Mouse (Mus musculus) gastrocnemius, adult 18-20 months (tissue): Measurements from ENCODE around the gene Dgcr8. TPM values are rescaled to one million over a fixed set of nuclear protein-coding genes. Genes with fewer than 3 reads are reported as not detected.

Source experiments
- DNase-seq: peaks from one replicate; pipeline ENCODE4 v3.0.0; 2021; ENCODE audit warnings: low spot score
- total RNA-seq, 2 experiments: library from RNA; stranded (reverse); gene quantifications; 2 replicates each; pipeline ENCODE4 v1.2.3; 2021

Dgcr8 gene
- total RNA-seq, 2 experiments from 2014 or later, result 11.2 to 11.8 TPM

GRCm38 (mm10) chr16:18250231-18250630, 38.8 kb downstream of the Dgcr8 start:
- no peak for DNase-seq

- DNase-seq, result peak; percentile 40
These were observed 39.6 kb downstream of the Dgcr8 start for GRCm38 (mm10) chr16:18249364-18249967.

- DNase-seq, result peak; percentile 98
These were observed 40.3 kb downstream of the Dgcr8 start, which contains the start of the genes Trmt2a and Ranbp1 for GRCm38 (mm10) chr16:18248433-18249363. TSS of gene Trmt2a (plus strand) at chr16:18248679. TSS of gene Ranbp1 (minus strand) at chr16:18248732.

GRCm38 (mm10) chr16:18247521-18248399, 41.3 kb downstream of the Dgcr8 start:
- no peak for DNase-seq

GRCm38 (mm10) chr16:18241581-18241980, 47.5 kb downstream of the Dgcr8 start:
- DNase-seq, result no peak

DNA sequence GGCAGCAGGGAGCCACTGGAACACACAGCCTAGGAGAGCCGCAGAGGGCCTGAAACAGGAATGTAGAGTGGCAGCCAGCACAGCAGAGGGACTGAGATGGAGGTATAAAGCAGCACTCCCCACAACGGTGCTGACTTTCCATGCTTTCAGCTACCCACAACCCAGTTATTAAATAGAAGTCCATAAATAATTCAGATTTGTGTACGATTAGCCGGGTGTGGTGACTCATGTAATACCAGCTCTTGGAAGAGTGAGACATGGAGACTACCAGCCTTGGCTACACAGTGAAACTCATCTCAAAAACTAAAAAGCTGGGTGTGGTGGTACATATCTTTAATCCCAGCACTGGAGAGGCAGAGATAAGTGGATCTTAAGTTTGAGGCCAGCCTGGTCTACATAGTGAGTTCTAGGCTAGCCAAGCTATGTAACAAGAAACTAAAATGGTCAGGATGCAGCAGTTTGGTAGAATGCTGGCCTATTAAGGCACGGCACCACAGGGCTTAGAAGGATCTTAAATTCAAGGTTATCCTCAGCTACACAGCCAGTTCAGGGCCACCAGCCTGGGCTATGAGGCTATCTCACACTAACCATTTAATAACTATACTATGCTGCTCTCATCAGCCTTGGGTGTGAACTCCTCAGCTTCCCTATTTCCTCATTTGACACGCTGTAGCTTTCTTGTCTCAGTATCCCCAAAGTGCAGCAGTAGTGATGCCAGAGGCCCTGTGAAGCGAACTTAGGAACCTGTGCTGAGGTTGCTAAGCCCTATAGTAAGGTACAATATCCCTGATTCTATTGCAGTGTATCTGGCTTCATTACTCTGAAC, 52.2 kb downstream of the Dgcr8 start:
- no peak for DNase-seq

GRCm38 (mm10) chr16:18235389-18236065, 53.5 kb downstream of the Dgcr8 start:
- DNase-seq, result peak; percentile 68

DNA sequence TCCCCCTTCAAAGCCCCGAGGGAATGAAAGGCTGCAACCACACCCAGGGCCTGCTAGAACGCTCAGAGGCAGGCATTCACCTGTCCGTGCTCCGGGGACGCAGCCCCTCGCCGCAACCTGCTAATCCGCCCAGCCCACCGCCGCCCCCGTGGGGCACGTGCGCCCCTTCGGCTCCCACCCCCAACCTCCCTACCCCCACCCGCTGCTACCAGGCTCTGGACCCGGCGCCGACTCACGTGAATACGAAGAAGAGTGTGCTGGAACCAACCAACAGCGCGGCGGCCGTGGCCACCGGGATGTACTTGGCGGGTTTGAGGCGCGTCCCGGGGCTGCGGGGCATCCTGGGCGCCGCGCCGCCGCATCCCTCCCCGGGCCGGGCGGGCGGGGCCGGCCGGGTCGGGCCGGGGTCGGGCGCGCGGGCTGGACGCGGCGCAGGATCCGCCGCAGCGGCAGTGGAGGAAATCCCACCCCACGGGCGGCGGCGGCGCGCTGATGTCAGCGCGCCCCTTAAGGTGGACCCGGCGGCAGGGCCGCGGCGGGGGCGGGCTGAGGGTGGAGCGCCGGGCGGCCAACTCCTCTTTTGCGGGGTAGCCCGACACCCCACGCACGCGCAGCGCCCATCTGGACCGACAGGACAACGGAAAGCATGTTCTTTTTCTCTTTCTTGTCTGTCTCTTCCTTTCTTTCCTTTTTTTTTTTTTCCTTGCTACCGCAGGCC, 54.2 kb downstream of the Dgcr8 start, which contains the start of gene Zdhhc8:
TSS of gene Zdhhc8 (minus strand) at position 466 of the 718 bp plus-strand sequence.
- DNase-seq, result peak; percentile 68

GRCm38 (mm10) chr16:18233919-18234670, 55.0 kb downstream of the Dgcr8 start:
- no peak for DNase-seq

DNA sequence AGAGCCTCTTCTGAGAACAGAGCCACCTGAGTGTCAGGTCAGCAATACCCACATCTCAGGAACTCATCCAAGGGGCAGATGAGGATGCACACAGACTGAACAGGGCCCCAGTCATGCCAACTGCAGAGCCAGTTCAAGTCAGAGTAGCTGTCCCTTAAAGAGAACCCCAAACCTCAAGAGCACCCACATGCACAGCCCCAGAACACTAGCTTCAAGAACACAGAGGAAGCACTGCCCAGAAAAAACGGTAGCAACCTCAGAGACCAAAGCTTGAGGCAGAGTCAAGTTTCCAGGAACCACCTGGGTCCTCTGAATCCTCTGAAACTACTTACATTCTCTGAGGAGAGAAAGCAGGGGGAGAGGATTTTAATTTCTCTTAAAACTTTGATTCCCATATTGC, 55.6 kb downstream of the Dgcr8 start:
- DNase-seq, result no peak

DNA sequence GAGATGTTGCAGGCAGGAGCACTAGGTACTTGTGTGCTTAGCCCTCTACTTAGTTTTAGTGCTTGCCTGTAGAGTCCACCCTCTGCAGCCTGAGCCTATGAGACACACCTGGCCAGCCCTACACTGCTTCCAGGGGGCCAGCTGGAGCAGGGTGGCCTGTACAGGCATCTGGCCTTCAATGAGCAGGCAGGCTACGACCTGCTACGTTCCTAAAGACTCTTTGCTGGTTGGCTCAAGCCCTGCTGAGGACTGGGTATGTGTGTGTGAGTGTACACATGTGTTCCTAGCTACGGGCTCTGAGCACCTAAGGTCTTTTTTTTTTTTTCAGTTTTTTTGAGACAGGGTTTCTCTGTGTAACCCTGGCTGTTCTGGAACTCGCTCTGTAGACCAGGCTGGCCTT, 57.6 kb downstream of the Dgcr8 start:
- no peak for DNase-seq

DNA sequence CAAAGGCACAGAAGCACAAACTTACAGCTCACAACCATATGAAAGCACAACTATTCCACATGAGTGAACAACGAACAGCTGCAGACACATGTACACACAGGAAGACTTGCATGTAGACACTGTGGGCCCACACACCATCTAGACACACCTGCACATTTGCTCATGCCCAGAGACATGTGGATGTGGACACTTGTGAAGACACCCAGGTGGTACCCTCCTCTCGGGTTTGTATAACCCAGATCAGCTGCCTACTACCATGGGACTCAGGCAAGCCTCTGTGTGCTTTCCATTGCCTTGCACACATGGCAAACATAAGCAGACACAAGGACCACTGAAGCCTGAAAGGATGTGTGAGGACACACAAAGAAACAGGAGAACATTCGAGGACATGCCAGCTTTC, 58.0 kb downstream of the Dgcr8 start:
- DNase-seq, result no peak

DNA sequence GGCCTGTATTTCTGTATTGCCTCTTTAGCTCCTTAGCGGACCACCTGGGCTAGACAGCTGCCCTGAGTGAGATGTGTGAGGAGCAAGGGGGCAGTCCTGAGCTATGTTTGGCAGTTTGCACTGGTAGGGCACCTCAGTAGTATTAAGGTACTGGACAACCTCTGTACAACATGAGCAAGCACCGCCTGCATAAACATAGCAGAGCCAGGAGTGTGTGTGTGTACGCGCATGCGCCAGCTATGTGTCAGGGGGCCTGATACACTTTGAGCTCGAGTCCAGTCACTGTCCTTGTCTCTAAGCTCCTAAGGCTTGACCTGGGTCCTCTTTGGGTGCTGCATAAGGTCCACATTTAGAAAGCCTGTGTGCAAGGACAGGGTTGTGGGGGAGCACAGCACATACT, 58.4 kb downstream of the Dgcr8 start:
- no peak for DNase-seq

DNA sequence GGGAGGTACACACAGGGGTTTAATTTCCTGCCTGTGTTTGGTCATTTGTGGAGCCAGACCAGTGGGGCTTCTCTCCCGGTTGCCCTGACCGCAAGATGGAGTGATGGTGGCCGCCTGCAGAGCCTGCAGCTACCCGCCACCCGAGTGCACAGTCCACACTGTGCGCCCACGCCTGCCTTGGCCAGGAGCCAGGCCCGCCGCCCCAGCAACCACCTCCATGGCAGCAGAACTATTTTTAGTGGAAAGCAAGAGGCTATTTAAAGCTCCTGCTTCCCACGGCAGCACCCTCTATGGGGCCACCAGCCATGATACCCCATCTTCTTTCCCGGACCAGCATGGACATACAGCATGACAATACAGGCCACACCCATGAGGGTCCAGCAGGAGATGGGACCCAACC, 59.4 kb downstream of the Dgcr8 start:
- peak; percentile 34 for DNase-seq

DNA sequence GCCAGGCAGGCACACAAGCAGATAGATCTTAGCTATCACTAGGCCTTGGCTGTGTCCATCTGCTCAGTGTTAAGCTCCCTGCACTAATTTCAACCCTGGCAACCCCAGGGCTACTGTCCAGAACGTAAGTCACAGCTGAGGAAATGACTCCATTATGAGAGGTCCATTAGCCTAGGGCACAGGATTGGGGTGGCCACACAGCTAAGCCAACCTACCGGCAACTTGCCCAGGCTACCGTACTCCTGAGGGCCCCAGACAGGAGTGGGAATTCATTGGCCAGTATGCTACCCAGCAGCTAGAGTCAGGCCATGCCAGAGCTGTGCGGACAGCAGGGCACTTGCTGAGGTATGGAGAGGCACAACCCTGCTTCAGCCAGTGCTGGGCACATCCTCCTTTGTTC, 60.2 kb downstream of the Dgcr8 start:
- DNase-seq, result no peak

DNA sequence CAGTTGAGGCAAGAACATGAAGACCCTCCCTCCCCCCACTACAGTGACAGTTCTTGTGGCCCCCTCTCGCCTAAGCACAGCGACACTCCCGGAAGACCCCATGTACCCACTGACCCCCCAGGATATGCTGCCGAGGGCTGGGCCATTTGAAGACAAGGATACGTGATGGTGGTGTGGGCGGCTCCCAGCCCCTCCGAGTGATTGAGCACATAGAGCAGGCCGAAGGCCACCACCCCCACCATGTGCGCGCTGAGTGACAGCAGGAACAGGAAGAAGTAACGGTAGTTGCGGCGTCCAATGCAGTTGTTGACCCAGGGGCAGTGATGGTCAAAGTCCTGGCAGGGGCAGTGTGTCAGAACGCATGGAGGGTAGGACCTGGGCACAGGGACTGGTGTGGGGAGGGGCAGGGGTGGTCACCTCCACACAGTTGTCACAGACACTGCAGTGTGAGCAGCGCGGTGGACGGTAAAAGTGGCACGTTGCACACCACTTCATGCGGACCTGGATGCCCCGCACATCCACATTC, 61.1 kb downstream of the Dgcr8 start:
- no peak for DNase-seq

- DNase-seq, result no peak
These were observed 61.9 kb downstream of the Dgcr8 start for GRCm38 (mm10) chr16:18227187-18227586.

DNA sequence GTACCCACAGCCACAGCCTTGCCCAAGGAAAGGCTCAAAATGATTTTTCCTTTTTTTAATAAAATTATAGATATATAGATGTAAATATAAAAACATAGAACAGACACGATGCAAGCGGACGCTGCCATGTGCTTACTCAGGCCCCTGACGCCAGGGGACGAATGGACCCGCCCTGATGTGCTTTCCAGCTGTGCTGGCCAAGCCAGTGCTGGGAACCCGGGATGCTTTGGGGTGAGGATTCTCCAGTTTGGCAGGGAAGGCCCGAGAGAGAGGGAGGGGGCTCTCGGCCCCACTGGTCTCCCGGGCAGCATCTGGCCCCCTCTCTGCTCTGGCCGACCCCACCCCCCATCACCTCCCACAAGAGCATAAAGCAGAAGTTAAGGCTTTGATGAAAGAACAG, 66.9 kb downstream of the Dgcr8 start:
- DNase-seq, result peak; percentile 38

DNA sequence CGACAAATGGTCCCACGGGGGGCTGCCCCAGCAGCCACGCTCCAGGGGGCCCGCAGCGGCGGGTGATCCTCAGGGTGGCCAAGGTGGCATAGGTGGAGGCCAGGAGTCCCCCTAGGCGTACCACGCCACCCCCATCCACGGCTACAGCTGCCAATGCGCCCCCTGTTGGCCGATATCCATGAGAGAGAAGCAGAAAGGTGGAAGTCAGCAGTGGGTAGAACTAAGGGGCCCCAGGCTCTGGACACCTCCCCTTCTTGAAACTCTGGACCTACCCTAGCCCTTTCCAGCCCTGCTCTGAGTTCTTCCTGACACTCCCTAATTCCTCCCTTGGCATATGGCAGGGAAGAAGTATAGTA, 67.5 kb downstream of the Dgcr8 start:
- DNase-seq, result no peak
